Mouse (Mus musculus) heart, postnatal 0 days (tissue): ENCODE results near the gene Siae.

Experiments used
- CTCF ChIP-seq: IDR thresholded peaks from 2 replicates; pipeline ENCODE4 v1.5.1; 2016; ENCODE audit warnings: antibody characterized with exemption, control low read depth, low read depth
- EP300 ChIP-seq: IDR thresholded peaks from 2 replicates; pipeline ENCODE4 v1.6.1; 2016; ENCODE audit warnings: antibody characterized with exemption, low read depth

DNA sequence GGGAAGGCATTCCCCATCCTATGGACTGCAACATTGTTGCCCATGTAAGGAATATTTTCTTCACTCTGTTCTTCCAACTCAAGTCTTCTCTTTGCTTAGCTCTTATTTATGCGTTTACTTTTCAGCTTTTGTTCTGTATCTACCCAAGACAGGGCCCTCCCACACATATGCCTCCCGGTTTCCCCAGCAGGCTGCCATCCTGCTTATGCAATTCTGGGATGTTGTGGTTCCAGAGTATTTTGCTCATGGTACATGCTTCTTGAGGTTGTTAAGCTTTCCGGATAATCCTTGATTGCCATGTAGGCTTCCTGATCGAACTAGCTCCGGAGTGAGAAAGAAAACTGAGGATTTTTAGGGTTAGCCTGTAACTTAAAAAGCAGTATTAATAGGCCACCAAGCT, 59.7 kb downstream of the Siae start:
- TF ChIP-seq EP300: no peak
- TF ChIP-seq CTCF: no peak
